Mouse (Mus musculus) neural tube, embryonic 14.5 days (tissue): ENCODE results near the gene Steap3. TPM values are rescaled to one million over a fixed set of nuclear protein-coding genes. Genes with fewer than 3 reads are reported as not detected.

Experiments used
- ATAC-seq: fragments of 200-750 bp; cut with Nextera tagmentation; 2 replicates; pipeline ENCODE4 v1.8.0; 2017; ENCODE audit warnings: low read depth, mild to moderate bottlenecking, moderate TSS enrichment, moderate library complexity
- H3K27ac ChIP-seq: fragments of 300-500 bp; sonication (generic); 2 replicates; pipeline ENCODE4 v1.5.1; 2014; ENCODE audit warnings: low read depth, mild to moderate bottlenecking, control low read depth, low read length, moderate library complexity, mixed read lengths
- H3K27me3 ChIP-seq: fragments of 300-500 bp; sonication (generic); 2 replicates; pipeline ENCODE4 v1.6.1; 2014; ENCODE audit warnings: low read length; ENCODE audit not compliant: control insufficient read depth, insufficient read depth
- H3K36me3 ChIP-seq: fragments of 300-500 bp; sonication (generic); 2 replicates; pipeline ENCODE4 v1.6.1; 2014; ENCODE audit warnings: low read length, mixed read lengths; ENCODE audit not compliant: control insufficient read depth, insufficient read depth
- H3K4me1 ChIP-seq: fragments of 300-500 bp; sonication (generic); 2 replicates; pipeline ENCODE4 v1.6.1; 2014; ENCODE audit warnings: low read length; ENCODE audit not compliant: control insufficient read depth, insufficient read depth
- H3K4me2 ChIP-seq: fragments of 300-500 bp; sonication (generic); 2 replicates; pipeline ENCODE4 v1.6.1; 2014; ENCODE audit warnings: mild to moderate bottlenecking, low read depth, low read length, control low read depth
- H3K4me3 ChIP-seq: fragments of 300-500 bp; sonication (generic); 2 replicates; pipeline ENCODE4 v1.5.1; 2014; ENCODE audit warnings: low read depth, low read length, control low read depth, mixed read lengths
- H3K9ac ChIP-seq: fragments of 300-500 bp; sonication (generic); replicated peaks from 2 replicates; pipeline ENCODE4 v1.6.1; 2014; ENCODE audit warnings: low read depth, mild to moderate bottlenecking, control low read depth, low read length, mixed read lengths
- H3K9me3 ChIP-seq: fragments of 300-500 bp; sonication (generic); 2 replicates; pipeline ENCODE4 v1.6.1; 2016; ENCODE audit warnings: low read length; ENCODE audit not compliant: control insufficient read depth
- WGBS: fragments of 180-500 bp; shearing (Covaris S2); extraction: QIAGEN DNeasy Blood & Tissue Kit; methylation state at CpG from one replicate; pipeline ENCODE4 v1.1.7; 2014; 5-methylcytosine and 5-hydroxymethylcytosine counted together
- polyA plus RNA-seq: library from polyadenylated mRNA; unstranded; fragments of >200 nt; fragmentation: Nextera tagmentation; extraction: Ambion mirVana; gene quantifications from 2 replicates; pipeline ENCODE4 v1.2.1, GENCODE M21; 2014

The Steap3 gene
- polyA plus RNA-seq, 1 experiment from 2014 or later: 1.7 TPM

DNA sequence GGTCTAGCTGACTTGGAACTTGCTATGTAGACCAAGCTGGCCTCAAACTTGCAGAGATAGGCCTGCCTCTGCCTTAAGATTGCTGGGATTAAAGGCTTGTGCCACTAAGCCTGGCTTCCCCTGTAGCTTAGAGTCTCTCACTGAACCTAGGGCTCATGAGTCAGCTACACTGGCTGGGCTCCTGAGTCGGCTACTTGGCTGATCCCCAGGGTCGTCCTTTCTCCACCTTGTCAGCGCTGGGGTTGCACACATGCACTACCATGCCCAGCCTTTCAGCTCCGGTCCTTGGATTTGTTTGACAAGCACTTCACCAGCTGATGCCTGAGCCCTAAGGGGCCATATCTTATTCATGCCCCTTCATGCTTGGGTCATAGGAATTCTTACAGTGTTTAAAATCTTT is 104.5 kb downstream of the Steap3 start:
- Histone ChIP-seq H3K4me2 (no peak overlapping the region), H3K9ac (no peak overlapping the region), H3K36me3 (no peaks in the 10 kb centered on the region), H3K27me3 (no peaks in the 10 kb centered on the region), H3K4me1 (no peaks in the 10 kb centered on the region), H3K4me3 (no peak overlapping the region), H3K27ac (no peak overlapping the region), H3K9me3 (no peaks in the 10 kb centered on the region)
- ATAC-seq: no peak
- WGBS: 67% methylated on average over 4 of the region's 4 CpGs

DNA sequence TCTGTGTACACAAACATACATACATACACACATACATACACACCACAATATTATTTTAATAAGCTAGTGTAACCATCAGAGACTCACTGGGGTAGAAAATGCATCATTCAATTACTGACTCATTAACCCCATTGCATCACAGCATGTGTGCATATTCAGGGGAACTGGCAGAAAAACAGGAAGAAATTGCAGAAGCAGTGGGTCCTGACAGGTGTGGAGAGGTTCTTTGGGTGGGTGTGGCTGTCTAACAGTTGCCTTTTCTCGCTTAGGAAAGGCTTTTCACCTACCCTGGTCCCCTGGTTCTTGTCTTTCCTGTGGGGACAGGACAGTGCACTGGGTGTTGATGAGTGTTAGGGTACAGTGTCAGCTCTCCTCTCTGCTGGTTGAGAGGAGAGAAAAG is 109.9 kb downstream of the Steap3 start:
- H3K4me2 ChIP-seq: no peak overlapping the region
- H3K27ac ChIP-seq: no peak overlapping the region
- H3K27me3 ChIP-seq: no peaks in the 10 kb centered on the region
- no peaks in the 10 kb centered on the region for H3K9me3 ChIP-seq
- no peak for ATAC-seq
- WGBS: 69% methylated on average over 1 of the region's 1 CpGs
- H3K36me3 ChIP-seq: no peaks in the 10 kb centered on the region
- no peak overlapping the region for H3K4me3 ChIP-seq
- no peak overlapping the region for H3K9ac ChIP-seq
- H3K4me1 ChIP-seq: no peaks in the 10 kb centered on the region

DNA sequence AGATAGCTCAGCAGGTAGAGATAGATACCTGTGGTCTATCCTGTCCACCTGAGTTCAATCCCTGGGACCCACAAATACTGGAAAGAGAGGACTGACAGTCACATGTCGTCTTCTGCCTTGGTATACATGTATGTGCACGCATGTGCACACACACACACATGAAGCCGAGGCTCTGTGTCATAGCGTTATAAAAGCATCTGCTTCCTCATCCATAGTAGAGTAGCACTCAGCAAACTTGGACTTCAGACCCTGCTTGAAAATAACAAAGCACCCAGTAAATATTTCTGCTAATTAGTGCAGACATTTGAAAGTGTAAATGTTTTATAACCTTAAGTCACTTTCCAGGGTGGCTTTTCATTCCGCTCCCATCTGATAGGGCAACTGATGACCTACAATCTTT is 111.0 kb downstream of the Steap3 start:
- no peak for ATAC-seq
- WGBS: 91% methylated on average over 5 of the region's 5 CpGs
- H3K4me2 ChIP-seq: no peak overlapping the region
- no peaks in the 10 kb centered on the region for H3K4me1 ChIP-seq
- H3K36me3 ChIP-seq: no peaks in the 10 kb centered on the region
- H3K27ac ChIP-seq: no peak overlapping the region
- H3K4me3 ChIP-seq: no peak overlapping the region
- H3K27me3 ChIP-seq: no peaks in the 10 kb centered on the region
- H3K9me3 ChIP-seq: no peaks in the 10 kb centered on the region
- no peak overlapping the region for H3K9ac ChIP-seq

DNA sequence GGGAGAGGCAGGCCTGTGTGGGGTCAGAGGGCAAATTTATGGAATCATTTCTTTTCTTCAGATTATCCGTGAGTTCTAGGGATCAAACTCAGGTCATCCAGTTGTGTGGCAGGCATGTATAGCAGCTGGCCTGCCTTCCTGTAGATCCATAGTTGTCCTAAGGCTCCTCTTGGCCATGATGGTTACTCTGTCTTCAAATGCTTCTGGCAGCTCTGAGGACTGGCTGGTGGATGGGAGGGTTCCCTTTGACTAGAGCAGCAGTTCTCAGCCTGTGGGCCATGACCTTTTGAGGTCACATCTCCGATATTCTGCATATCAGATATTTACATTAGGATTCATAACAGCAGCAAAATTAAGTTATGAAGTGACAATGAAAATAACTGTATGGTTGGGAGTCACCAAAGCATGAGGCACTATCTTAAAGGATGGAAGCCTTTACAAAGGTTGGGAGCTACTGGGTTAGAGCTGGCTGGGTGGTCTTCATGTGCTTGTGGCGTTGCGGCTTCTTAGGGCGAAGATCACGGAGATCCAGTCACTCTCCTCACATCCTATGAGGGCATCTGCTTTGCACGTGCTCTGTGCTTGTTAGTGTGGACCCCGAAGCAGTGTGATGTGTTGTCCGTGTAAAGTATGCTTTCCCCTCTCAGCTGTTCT is 113.9 kb downstream of the Steap3 start:
- H3K27ac ChIP-seq: no peak overlapping the region
- H3K27me3 ChIP-seq: no peaks in the 10 kb centered on the region
- no peak for ATAC-seq
- H3K4me1 ChIP-seq: no peaks in the 10 kb centered on the region
- WGBS: 94% methylated on average over 9 of the region's 9 CpGs
- no peaks in the 10 kb centered on the region for H3K36me3 ChIP-seq
- H3K4me2 ChIP-seq: no peak overlapping the region
- no peaks in the 10 kb centered on the region for H3K9me3 ChIP-seq
- H3K9ac ChIP-seq: no peak overlapping the region
- no peak overlapping the region for H3K4me3 ChIP-seq

DNA sequence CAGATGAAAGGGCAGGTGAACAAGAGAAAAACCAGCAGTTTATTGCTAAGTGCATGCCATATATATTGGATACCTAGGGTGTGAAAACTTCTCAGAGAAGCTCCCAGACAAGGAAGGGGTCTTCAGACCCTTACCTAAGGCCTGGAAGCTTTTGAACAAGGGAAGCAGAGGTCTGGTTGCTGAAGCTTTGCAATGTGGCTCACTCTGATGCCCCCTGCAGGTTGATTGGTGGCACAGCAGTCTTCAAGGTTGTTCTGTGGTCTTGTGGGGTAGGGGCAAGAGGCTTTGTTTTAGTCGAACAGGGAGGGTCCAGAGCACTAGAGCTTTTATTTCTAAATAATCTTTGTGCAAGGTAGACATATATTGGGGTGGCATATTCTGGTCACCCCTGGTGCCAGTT is 117.2 kb downstream of the Steap3 start:
- no peak overlapping the region for H3K4me3 ChIP-seq
- ATAC-seq: no peak
- H3K27me3 ChIP-seq: no peaks in the 10 kb centered on the region
- H3K9ac ChIP-seq: no peak overlapping the region
- H3K36me3 ChIP-seq: no peaks in the 10 kb centered on the region
- no peaks in the 10 kb centered on the region for H3K9me3 ChIP-seq
- no peak overlapping the region for H3K4me2 ChIP-seq
- 33% methylated on average over 1 of the region's 1 CpGs for WGBS
- no peaks in the 10 kb centered on the region for H3K4me1 ChIP-seq
- no peak overlapping the region for H3K27ac ChIP-seq

- Histone ChIP-seq H3K4me1 (no peaks in the 10 kb centered on the region), H3K27me3 (no peaks in the 10 kb centered on the region), H3K27ac (no peak overlapping the region), H3K4me2 (no peak overlapping the region), H3K4me3 (no peak overlapping the region), H3K9me3 (no peaks in the 10 kb centered on the region), H3K36me3 (no peaks in the 10 kb centered on the region), H3K9ac (no peak overlapping the region)
- ATAC-seq: no peak
These were observed 118.3 kb downstream of the Steap3 start for GRCm38 (mm10) chr1:120154232-120154631.

DNA sequence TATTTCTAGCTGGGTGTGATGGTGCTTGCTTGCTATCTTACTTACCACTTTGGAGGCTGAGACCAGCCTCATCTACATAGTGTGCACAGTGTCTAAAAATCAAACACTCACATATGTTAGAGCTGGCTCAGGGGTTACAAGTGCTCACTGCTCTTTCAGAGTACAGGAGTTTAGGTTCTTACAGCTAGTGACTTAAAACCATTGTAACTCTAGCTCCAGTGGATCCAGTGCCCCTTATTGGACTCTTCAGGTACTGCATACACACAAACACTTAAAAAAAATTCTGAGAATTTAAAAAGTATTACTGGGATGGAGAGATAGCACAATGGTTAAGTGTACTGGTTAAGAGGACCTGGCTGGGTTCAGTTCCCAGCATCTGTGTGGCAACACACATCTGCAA is 125.5 kb downstream of the Steap3 start:
- no peaks in the 10 kb centered on the region for H3K4me1 ChIP-seq
- ATAC-seq: no peak
- H3K27ac ChIP-seq: no peak overlapping the region
- H3K9me3 ChIP-seq: no peaks in the 10 kb centered on the region
- no peak overlapping the region for H3K4me3 ChIP-seq
- H3K27me3 ChIP-seq: no peaks in the 10 kb centered on the region
- no peak overlapping the region for H3K4me2 ChIP-seq
- H3K9ac ChIP-seq: no peak overlapping the region
- no peaks in the 10 kb centered on the region for H3K36me3 ChIP-seq

DNA sequence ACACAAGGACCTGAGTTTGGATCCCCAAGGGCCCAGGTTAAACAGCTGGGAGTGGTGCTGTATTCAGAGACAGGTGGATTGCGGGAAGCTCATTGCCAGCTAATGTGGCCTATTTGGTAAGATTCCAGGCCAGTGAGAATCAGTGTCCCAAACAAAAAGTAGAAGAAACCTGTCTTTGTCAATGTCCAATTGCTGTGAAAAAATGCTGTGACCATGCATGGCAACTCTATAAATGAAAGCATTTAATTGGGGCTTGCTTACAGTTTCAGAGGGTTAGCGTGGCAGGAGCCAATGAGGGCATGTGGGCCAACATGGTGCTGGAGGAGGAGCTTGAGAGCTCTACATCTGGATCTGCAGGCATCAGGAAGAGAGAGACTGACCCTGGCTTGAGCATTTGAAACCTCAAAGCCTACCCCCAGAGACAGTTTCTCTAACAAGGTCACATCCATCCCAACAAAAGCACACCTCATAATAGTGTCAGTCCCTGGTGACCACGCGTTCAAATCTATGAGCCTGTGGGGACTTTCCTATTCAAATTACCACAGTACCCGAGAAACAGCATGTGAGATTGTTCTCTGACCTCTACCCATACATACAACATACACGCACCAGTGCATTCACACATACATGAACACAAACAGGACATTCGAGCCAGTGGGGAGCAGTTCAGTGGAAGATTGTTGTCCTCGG is 126.8 kb downstream of the Steap3 start:
- H3K9me3 ChIP-seq: no peaks in the 10 kb centered on the region
- no peak for ATAC-seq
- 83% methylated on average over 8 of the region's 8 CpGs for WGBS
- H3K36me3 ChIP-seq: no peaks in the 10 kb centered on the region
- no peak overlapping the region for H3K4me2 ChIP-seq
- no peaks in the 10 kb centered on the region for H3K4me1 ChIP-seq
- H3K27me3 ChIP-seq: no peaks in the 10 kb centered on the region
- H3K9ac ChIP-seq: no peak overlapping the region
- H3K4me3 ChIP-seq: no peak overlapping the region
- no peak overlapping the region for H3K27ac ChIP-seq

- peak; percentile 20; the same call in 1 of the 2 replicates for ATAC-seq
- WGBS: 72% methylated on average over 5 of the region's 5 CpGs
- H3K4me1 ChIP-seq: no peaks in the 10 kb centered on the region
- no peak overlapping the region for H3K4me3 ChIP-seq
- H3K27ac ChIP-seq: no peak overlapping the region
- H3K27me3 ChIP-seq: no peaks in the 10 kb centered on the region
- H3K36me3 ChIP-seq: no peaks in the 10 kb centered on the region
- H3K9ac ChIP-seq: no peak overlapping the region
- H3K9me3 ChIP-seq: no peaks in the 10 kb centered on the region
- H3K4me2 ChIP-seq: no peak overlapping the region
These were observed 130.0 kb downstream of the Steap3 start for GRCm38 (mm10) chr1:120142551-120142950.
